Mouse (Mus musculus) liver, adult 2 months (tissue): Measurements from ENCODE around the gene Ftsj1.

Experiments used
- CTCF ChIP-seq: fragments of 200-500 bp; IDR thresholded peaks from 2 replicates; pipeline ENCODE4 v1.5.1; 2011; ENCODE audit warnings: low read depth, low read length, control low read depth
- POLR2A ChIP-seq: fragments of 200-500 bp; IDR thresholded peaks from 2 replicates; pipeline ENCODE4 v1.6.1; 2011; ENCODE audit warnings: low read length, control low read depth; ENCODE audit not compliant: insufficient read depth; ENCODE audit errors: extremely low read depth

DNA sequence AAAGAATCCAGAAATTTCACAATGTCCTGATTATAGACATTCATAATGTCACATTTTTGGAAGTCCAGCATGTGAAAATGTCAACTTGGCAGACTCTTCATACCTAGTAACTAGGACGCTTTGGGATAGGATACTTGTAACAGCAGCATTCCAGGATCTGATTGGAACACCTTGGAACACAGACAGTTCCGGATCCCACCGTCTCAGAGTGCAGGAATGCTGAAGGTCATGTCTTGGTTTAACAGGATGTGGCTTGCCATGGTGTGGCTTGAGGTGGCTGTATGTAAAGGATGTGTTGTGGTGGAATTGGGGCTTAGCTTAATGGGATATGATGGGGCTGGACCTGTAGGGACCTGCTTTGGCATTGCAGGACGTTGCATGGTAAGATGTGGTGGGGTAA, 47.1 kb downstream of the Ftsj1 start:
- no peak for TF ChIP-seq CTCF
- TF ChIP-seq POLR2A: no peak
